Mouse (Mus musculus): Measurements from ENCODE around the gene Ticrr. TPM values are rescaled to one million over a fixed set of nuclear protein-coding genes. Genes with fewer than 3 reads are reported as not detected.

The Ticrr gene
- polyA plus RNA-seq, 1 experiment from 2014 or later: 18.7 TPM

- Histone ChIP-seq H3K9ac (ENCODE audit: low read length) (no peak overlapping the region), H3K4me3 (ENCODE audit: low read depth, low read length) (no peak overlapping the region), H3K27ac (replicated peaks; ENCODE audit: low read depth, low read length) (no peak overlapping the region), H3K9me3 (ENCODE audit: control insufficient read depth, low read length) (no peaks in the 10 kb centered on the region), H3K4me2 (ENCODE audit: low read depth, severe bottlenecking) (no peak overlapping the region), H3K36me3 (ENCODE audit: control insufficient read depth, insufficient read depth, low read length) (no peaks in the 10 kb centered on the region), H3K27me3 (ENCODE audit: control insufficient read depth, insufficient read depth, low read length) (no peaks in the 10 kb centered on the region), H3K4me1 (ENCODE audit: control insufficient read depth, insufficient read depth, low read length) (no peaks in the 10 kb centered on the region)
- ATAC-seq (ENCODE audit: insufficient number of reproducible peaks, low FRiP score, low TSS enrichment, low read depth): no peak
- no peak for DNase-seq (ENCODE audit: low spot score)
- WGBS: 68% methylated on average over 11 of the region's 11 CpGs
These were observed 69.9 kb downstream of the Ticrr start for GRCm38 (mm10) chr7:79729743-79730370.

- no peaks in the 10 kb centered on the region for H3K9me3 ChIP-seq (ENCODE audit: control insufficient read depth, low read length)
- no peaks in the 10 kb centered on the region for H3K4me1 ChIP-seq (ENCODE audit: control insufficient read depth, insufficient read depth, low read length)
- no peak overlapping the region for H3K4me2 ChIP-seq (ENCODE audit: low read depth, severe bottlenecking)
- no peaks in the 10 kb centered on the region for H3K36me3 ChIP-seq (ENCODE audit: control insufficient read depth, insufficient read depth, low read length)
- no peak overlapping the region for H3K4me3 ChIP-seq (ENCODE audit: low read depth, low read length)
- DNase-seq (ENCODE audit: low spot score) (no peak), ATAC-seq (ENCODE audit: insufficient number of reproducible peaks, low FRiP score, low TSS enrichment, low read depth) (no peak)
- H3K9ac ChIP-seq (ENCODE audit: low read length): no peak overlapping the region
- 82% methylated on average over 13 of the region's 13 CpGs for WGBS
- H3K27ac ChIP-seq (replicated peaks; ENCODE audit: low read depth, low read length): no peak overlapping the region
- H3K27me3 ChIP-seq (ENCODE audit: control insufficient read depth, insufficient read depth, low read length): no peaks in the 10 kb centered on the region
These were observed 71.4 kb downstream of the Ticrr start for GRCm38 (mm10) chr7:79731438-79731837.

GRCm38 (mm10) chr7:79732622-79733021, 72.6 kb downstream of the Ticrr start, which contains the start of gene Plin1:
Plin1 (minus strand) TSS chr7:79732903.
- no peak for DNase-seq (ENCODE audit: low spot score)
- no peak within 1 kb of the TSS for H3K9ac ChIP-seq (ENCODE audit: low read length)
- H3K9me3 ChIP-seq (ENCODE audit: control insufficient read depth, low read length): no peaks in the 10 kb centered on the region
- no peaks in the 10 kb centered on the region for H3K36me3 ChIP-seq (ENCODE audit: control insufficient read depth, insufficient read depth, low read length)
- no peaks in the 10 kb centered on the region for H3K4me1 ChIP-seq (ENCODE audit: control insufficient read depth, insufficient read depth, low read length)
- H3K4me2 ChIP-seq (ENCODE audit: low read depth, severe bottlenecking): no peak within 1 kb of the TSS
- 44% methylated on average over 4 of the region's 4 CpGs for WGBS
- no peak within 1 kb of the TSS for H3K27ac ChIP-seq (replicated peaks; ENCODE audit: low read depth, low read length)
- H3K4me3 ChIP-seq (ENCODE audit: low read depth, low read length): no peak within 1 kb of the TSS
- no peak for ATAC-seq (ENCODE audit: insufficient number of reproducible peaks, low FRiP score, low TSS enrichment, low read depth)
- no peaks in the 10 kb centered on the region for H3K27me3 ChIP-seq (ENCODE audit: control insufficient read depth, insufficient read depth, low read length)

- Histone ChIP-seq H3K9ac (ENCODE audit: low read length) (no peak overlapping the region), H3K36me3 (ENCODE audit: control insufficient read depth, insufficient read depth, low read length) (no peaks in the 10 kb centered on the region), H3K27ac (replicated peaks; ENCODE audit: low read depth, low read length) (no peak overlapping the region), H3K27me3 (ENCODE audit: control insufficient read depth, insufficient read depth, low read length) (no peaks in the 10 kb centered on the region), H3K4me3 (ENCODE audit: low read depth, low read length) (no peak overlapping the region), H3K4me2 (ENCODE audit: low read depth, severe bottlenecking) (no peak overlapping the region), H3K4me1 (ENCODE audit: control insufficient read depth, insufficient read depth, low read length) (no peaks in the 10 kb centered on the region), H3K9me3 (ENCODE audit: control insufficient read depth, low read length) (no peaks in the 10 kb centered on the region)
- WGBS: 78% methylated on average over 8 of the region's 8 CpGs
- DNase-seq (ENCODE audit: low spot score) (no peak), ATAC-seq (ENCODE audit: insufficient number of reproducible peaks, low FRiP score, low TSS enrichment, low read depth) (no peak)
These were observed 74.6 kb downstream of the Ticrr start for GRCm38 (mm10) chr7:79734563-79734962.

GRCm38 (mm10) chr7:79736511-79736910, 76.5 kb downstream of the Ticrr start:
- H3K36me3 ChIP-seq (ENCODE audit: control insufficient read depth, insufficient read depth, low read length): no peaks in the 10 kb centered on the region
- H3K27me3 ChIP-seq (ENCODE audit: control insufficient read depth, insufficient read depth, low read length): no peaks in the 10 kb centered on the region
- H3K9me3 ChIP-seq (ENCODE audit: control insufficient read depth, low read length): no peaks in the 10 kb centered on the region
- H3K9ac ChIP-seq (ENCODE audit: low read length): no peak overlapping the region
- no peak overlapping the region for H3K27ac ChIP-seq (replicated peaks; ENCODE audit: low read depth, low read length)
- DNase-seq (ENCODE audit: low spot score) (no peak), ATAC-seq (ENCODE audit: insufficient number of reproducible peaks, low FRiP score, low TSS enrichment, low read depth) (no peak)
- H3K4me2 ChIP-seq (ENCODE audit: low read depth, severe bottlenecking): no peak overlapping the region
- no peaks in the 10 kb centered on the region for H3K4me1 ChIP-seq (ENCODE audit: control insufficient read depth, insufficient read depth, low read length)
- H3K4me3 ChIP-seq (ENCODE audit: low read depth, low read length): no peak overlapping the region
- WGBS: 90% methylated on average over 14 of the region's 14 CpGs

- no peaks in the 10 kb centered on the region for H3K36me3 ChIP-seq (ENCODE audit: control insufficient read depth, insufficient read depth, low read length)
- H3K9ac ChIP-seq (ENCODE audit: low read length): no peak overlapping the region
- no peaks in the 10 kb centered on the region for H3K4me1 ChIP-seq (ENCODE audit: control insufficient read depth, insufficient read depth, low read length)
- H3K27me3 ChIP-seq (ENCODE audit: control insufficient read depth, insufficient read depth, low read length): no peaks in the 10 kb centered on the region
- WGBS: 91% methylated on average over 2 of the region's 2 CpGs
- no peak overlapping the region for H3K4me3 ChIP-seq (ENCODE audit: low read depth, low read length)
- no peak overlapping the region for H3K27ac ChIP-seq (replicated peaks; ENCODE audit: low read depth, low read length)
- no peaks in the 10 kb centered on the region for H3K9me3 ChIP-seq (ENCODE audit: control insufficient read depth, low read length)
- ATAC-seq (ENCODE audit: insufficient number of reproducible peaks, low FRiP score, low TSS enrichment, low read depth) (no peak), DNase-seq (ENCODE audit: low spot score) (no peak)
- H3K4me2 ChIP-seq (ENCODE audit: low read depth, severe bottlenecking): no peak overlapping the region
These were observed 78.9 kb downstream of the Ticrr start for GRCm38 (mm10) chr7:79738913-79739312.

- WGBS: 86% methylated on average over 4 of the region's 4 CpGs
These were observed 80.3 kb downstream of the Ticrr start for GRCm38 (mm10) chr7:79740279-79740678.

GRCm38 (mm10) chr7:79742277-79742658, 82.3 kb downstream of the Ticrr start:
- Histone ChIP-seq H3K4me3 (ENCODE audit: low read depth, low read length) (peak overlapping the region; percentile 81), H3K4me1 (ENCODE audit: control insufficient read depth, insufficient read depth, low read length) (no peaks in the 10 kb centered on the region), H3K27ac (replicated peaks; ENCODE audit: low read depth, low read length) (no peak overlapping the region), H3K9me3 (ENCODE audit: control insufficient read depth, low read length) (no peaks in the 10 kb centered on the region), H3K4me2 (ENCODE audit: low read depth, severe bottlenecking) (peak overlapping the region; percentile 97), H3K36me3 (ENCODE audit: control insufficient read depth, insufficient read depth, low read length) (no peaks in the 10 kb centered on the region), H3K27me3 (ENCODE audit: control insufficient read depth, insufficient read depth, low read length) (no peaks in the 10 kb centered on the region), H3K9ac (ENCODE audit: low read length) (peak overlapping the region; percentile 60)
- ATAC-seq (ENCODE audit: insufficient number of reproducible peaks, low FRiP score, low TSS enrichment, low read depth): no peak
- DNase-seq (ENCODE audit: low spot score): no peak
- WGBS: 25% methylated on average over 11 of the region's 11 CpGs

More at GRCm38 (mm10) chr7:79740279-79740678, 80.3 kb downstream of the Ticrr start:
- Histone ChIP-seq H3K27me3 (ENCODE audit: control insufficient read depth, insufficient read depth, low read length) (no peaks in the 10 kb centered on the region), H3K9me3 (ENCODE audit: control insufficient read depth, low read length) (no peaks in the 10 kb centered on the region), H3K4me2 (ENCODE audit: low read depth, severe bottlenecking) (no peak overlapping the region), H3K4me3 (ENCODE audit: low read depth, low read length) (no peak overlapping the region), H3K4me1 (ENCODE audit: control insufficient read depth, insufficient read depth, low read length) (no peaks in the 10 kb centered on the region), H3K36me3 (ENCODE audit: control insufficient read depth, insufficient read depth, low read length) (no peaks in the 10 kb centered on the region), H3K27ac (replicated peaks; ENCODE audit: low read depth, low read length) (no peak overlapping the region), H3K9ac (ENCODE audit: low read length) (no peak overlapping the region)
- ATAC-seq (ENCODE audit: insufficient number of reproducible peaks, low FRiP score, low TSS enrichment, low read depth) (no peak), DNase-seq (ENCODE audit: low spot score) (no peak)
